Mouse (Mus musculus): ENCODE results near the gene Hyal3. TPM values are rescaled to one million over a fixed set of nuclear protein-coding genes. Genes with fewer than 3 reads are reported as not detected.

Hyal3 gene
- polyA plus RNA-seq, 1 experiment from 2014 or later = 1.3 TPM

DNA sequence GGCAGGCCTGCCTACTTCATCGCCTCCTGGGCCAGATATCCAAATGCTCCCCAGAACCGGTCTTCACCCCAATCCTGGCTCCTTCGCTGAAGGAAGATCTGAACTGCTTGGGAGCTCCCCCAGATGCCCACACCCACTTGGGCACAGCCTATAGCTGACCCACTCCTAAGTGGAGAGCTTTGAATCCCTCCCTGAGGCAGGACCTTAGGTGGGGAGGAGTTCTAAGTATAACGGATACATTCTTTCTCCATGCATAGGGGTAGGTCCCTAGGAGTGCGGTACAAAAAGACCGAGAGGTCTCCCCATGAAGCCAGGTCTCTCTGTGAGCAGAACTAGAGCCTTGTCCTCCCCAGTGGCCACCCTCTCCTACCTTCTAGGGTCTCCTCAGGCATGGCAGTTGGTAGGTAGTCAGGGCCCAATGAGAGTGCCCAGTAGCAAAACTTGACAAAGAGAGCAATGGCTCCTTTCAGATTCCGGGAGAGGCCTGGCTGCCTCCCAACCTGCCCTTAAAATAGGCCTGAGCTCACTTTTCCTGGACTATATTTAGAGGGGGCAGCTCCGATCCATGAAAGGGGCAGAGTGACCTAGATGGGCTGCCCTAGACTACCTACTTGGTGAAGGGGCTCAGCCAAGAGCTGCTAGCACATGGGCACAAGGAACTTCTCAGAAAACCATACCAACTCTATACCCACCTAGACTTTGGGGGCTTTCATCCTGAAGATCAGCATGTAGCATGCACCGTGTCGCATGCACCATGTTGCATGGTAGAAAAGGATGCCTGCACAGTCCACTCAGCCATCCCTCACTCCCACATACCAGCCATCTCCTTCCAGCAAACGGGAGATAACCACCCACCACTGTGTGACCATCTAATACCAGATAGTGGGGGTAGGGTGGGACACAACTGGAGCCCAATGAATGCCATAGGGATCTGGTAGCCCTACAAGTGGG lies 16.3 kb downstream of the Hyal3 start:
- no peak overlapping the region for H3K27ac ChIP-seq
- 86% methylated on average over 11 of the region's 11 CpGs for WGBS
- no peak for DNase-seq (ENCODE audit: low spot score)
- no peak overlapping the region for H3K4me3 ChIP-seq (replicated peaks; ENCODE audit: low read depth, low read length)
- no peak overlapping the region for H3K9ac ChIP-seq (ENCODE audit: low read depth, low read length)
- ATAC-seq (replicated peaks; ENCODE audit: low FRiP score, low read depth) = no peak
- H3K4me1 ChIP-seq (replicated peaks; ENCODE audit: insufficient read depth, low read length) = no peaks in the 10 kb centered on the region
- H3K27me3 ChIP-seq (ENCODE audit: insufficient read depth, low read length) = no peaks in the 10 kb centered on the region
- peaks cover 24% of the 10 kb centered on the region for H3K36me3 ChIP-seq (ENCODE audit: insufficient read depth, low read length)
- no peaks in the 10 kb centered on the region for H3K9me3 ChIP-seq (replicated peaks; ENCODE audit: low read length)
- no peak overlapping the region for H3K4me2 ChIP-seq (ENCODE audit: low read length)
- no peak for TF ChIP-seq CTCF (IDR thresholded peaks at IDR 0.05; ENCODE audit: low read depth)

DNA sequence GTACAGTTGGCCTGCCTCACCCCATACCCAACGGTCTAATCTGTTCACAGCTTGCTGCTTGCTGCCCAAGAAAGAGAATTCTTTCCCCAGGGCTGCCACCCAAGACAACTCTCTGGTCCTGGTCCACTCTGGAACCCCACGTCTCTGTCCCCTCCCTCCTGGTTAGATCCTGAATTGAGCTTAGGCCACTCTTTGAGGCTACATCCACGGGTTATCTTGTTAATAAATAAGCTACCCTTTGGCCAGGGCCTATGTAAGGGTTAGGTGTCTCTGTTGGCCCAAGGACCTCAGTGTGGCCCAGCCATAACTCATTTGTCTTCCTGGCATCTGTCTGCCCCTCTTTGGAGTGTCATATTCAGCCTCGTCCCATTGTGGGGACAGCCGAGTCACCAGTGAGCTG lies 17.8 kb downstream of the Hyal3 start:
- ATAC-seq (replicated peaks; ENCODE audit: low FRiP score, low read depth) (no peak), DNase-seq (ENCODE audit: low spot score) (no peak)
- no peaks in the 10 kb centered on the region for H3K9me3 ChIP-seq (replicated peaks; ENCODE audit: low read length)
- H3K27me3 ChIP-seq (ENCODE audit: insufficient read depth, low read length) = no peaks in the 10 kb centered on the region
- no peak overlapping the region for H3K27ac ChIP-seq
- H3K4me1 ChIP-seq (replicated peaks; ENCODE audit: insufficient read depth, low read length) = 0 out of 2 replicates have a peak, but pooled peaks cover 4% of the 10 kb centered on the region
- H3K4me2 ChIP-seq (ENCODE audit: low read length) = no peak overlapping the region
- peaks cover 15% of the 10 kb centered on the region; the same call in 1 of the 2 replicates for H3K36me3 ChIP-seq (ENCODE audit: insufficient read depth, low read length)
- 62% methylated on average over 5 of the region's 5 CpGs for WGBS
- no peak overlapping the region for H3K4me3 ChIP-seq (replicated peaks; ENCODE audit: low read depth, low read length)
- TF ChIP-seq CTCF (IDR thresholded peaks at IDR 0.05; ENCODE audit: low read depth) = no peak
- H3K9ac ChIP-seq (ENCODE audit: low read depth, low read length) = no peak overlapping the region

DNA sequence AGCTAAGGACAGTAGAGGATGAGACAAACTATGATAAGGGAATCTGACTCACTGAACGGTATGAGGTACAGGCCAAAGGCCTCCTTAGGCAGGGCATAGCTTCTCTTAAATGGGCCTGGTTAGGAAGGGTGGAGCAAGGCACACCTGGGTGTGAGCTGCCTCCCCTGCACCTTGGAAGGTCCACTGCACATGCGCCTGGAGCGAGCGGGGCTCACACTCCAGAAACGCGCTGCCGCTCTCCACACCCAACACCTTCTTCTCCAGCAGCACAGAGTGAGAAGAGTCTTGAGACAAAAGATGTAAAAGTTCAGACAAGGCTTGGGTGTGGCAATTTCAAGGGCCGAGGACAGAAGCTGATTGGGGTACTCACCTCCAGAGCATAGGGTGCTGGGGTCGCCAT lies 18.8 kb downstream of the Hyal3 start:
- Histone ChIP-seq H3K4me2 (ENCODE audit: low read length) (no peak overlapping the region), H3K4me3 (replicated peaks; ENCODE audit: low read depth, low read length) (no peak overlapping the region), H3K27ac (no peak overlapping the region), H3K4me1 (replicated peaks; ENCODE audit: insufficient read depth, low read length) (peaks cover 15% of the 10 kb centered on the region; the same call in 1 of the 2 replicates), H3K36me3 (ENCODE audit: insufficient read depth, low read length) (0 out of 2 replicates have a peak, but pooled peaks cover 6% of the 10 kb centered on the region), H3K9ac (ENCODE audit: low read depth, low read length) (no peak overlapping the region), H3K27me3 (ENCODE audit: insufficient read depth, low read length) (no peaks in the 10 kb centered on the region), H3K9me3 (replicated peaks; ENCODE audit: low read length) (no peaks in the 10 kb centered on the region)
- TF ChIP-seq CTCF (IDR thresholded peaks at IDR 0.05; ENCODE audit: low read depth) = no peak
- ATAC-seq (replicated peaks; ENCODE audit: low FRiP score, low read depth) = no peak
- 81% methylated on average over 9 of the region's 9 CpGs for WGBS
- no peak for DNase-seq (ENCODE audit: low spot score)

DNA sequence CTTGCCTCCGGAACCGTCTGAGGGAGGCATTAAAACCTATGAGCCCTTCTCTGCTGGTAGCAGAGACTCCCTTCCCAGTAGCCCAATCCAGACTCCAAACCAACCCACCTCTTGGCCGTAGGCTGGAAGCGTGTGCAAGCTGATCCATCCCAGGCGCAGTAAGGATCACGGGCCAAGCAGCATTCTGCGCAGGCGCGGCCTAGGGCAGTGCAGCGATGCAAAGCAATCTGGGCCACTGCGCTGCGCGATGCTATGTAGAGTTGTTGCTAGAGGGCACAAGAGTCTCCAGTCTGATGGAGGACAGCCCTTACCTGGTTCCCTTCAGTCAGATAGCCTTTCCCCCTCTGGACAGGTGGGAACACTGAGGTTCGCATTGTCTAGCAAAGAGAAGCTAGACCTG lies 19.2 kb downstream of the Hyal3 start:
- no peak for ATAC-seq (replicated peaks; ENCODE audit: low FRiP score, low read depth)
- H3K9ac ChIP-seq (ENCODE audit: low read depth, low read length) = no peak overlapping the region

DNA sequence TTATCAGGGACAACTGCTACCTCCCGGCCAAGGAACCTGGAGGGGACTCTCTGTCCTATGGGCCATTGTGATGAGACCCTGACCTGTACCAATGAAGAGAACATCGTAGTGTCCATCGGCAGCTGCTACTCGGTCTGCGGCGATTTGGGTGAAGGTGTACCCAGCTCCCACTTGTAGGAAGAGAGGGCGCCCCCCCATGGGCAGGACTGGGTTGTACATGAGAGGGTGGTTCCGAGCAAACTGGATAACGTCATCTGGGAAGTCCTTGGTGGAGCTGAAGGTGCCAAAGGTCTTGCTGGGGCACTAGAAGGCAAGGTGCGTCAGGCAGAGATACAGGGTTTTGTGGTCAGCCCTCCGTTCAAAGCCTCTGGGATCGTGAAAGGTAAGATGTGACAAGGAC lies 20.1 kb downstream of the Hyal3 start:
- no peak overlapping the region for H3K27ac ChIP-seq
- DNase-seq (ENCODE audit: low spot score) = no peak
- H3K9ac ChIP-seq (ENCODE audit: low read depth, low read length) = no peak overlapping the region
- H3K4me2 ChIP-seq (ENCODE audit: low read length) = no peak overlapping the region
- ATAC-seq (replicated peaks; ENCODE audit: low FRiP score, low read depth) = no peak
- no peaks in the 10 kb centered on the region for H3K9me3 ChIP-seq (replicated peaks; ENCODE audit: low read length)
- H3K4me3 ChIP-seq (replicated peaks; ENCODE audit: low read depth, low read length) = no peak overlapping the region
- 86% methylated on average over 12 of the region's 12 CpGs for WGBS
- peaks cover 21% of the 10 kb centered on the region for H3K4me1 ChIP-seq (replicated peaks; ENCODE audit: insufficient read depth, low read length)
- 0 out of 2 replicates have a peak, but pooled peaks cover 5% of the 10 kb centered on the region for H3K36me3 ChIP-seq (ENCODE audit: insufficient read depth, low read length)
- H3K27me3 ChIP-seq (ENCODE audit: insufficient read depth, low read length) = no peaks in the 10 kb centered on the region
- TF ChIP-seq CTCF (IDR thresholded peaks at IDR 0.05; ENCODE audit: low read depth) = no peak; the same call in 1 of the 2 replicates

More for the DNA sequence above, 19.2 kb downstream of the Hyal3 start:
- Histone ChIP-seq H3K27ac (no peak overlapping the region), H3K4me2 (ENCODE audit: low read length) (no peak overlapping the region), H3K9me3 (replicated peaks; ENCODE audit: low read length) (no peaks in the 10 kb centered on the region), H3K27me3 (ENCODE audit: insufficient read depth, low read length) (no peaks in the 10 kb centered on the region), H3K36me3 (ENCODE audit: insufficient read depth, low read length) (0 out of 2 replicates have a peak, but pooled peaks cover 5% of the 10 kb centered on the region), H3K4me3 (replicated peaks; ENCODE audit: low read depth, low read length) (no peak overlapping the region), H3K4me1 (replicated peaks; ENCODE audit: insufficient read depth, low read length) (peaks cover 19% of the 10 kb centered on the region)
- DNase-seq (ENCODE audit: low spot score) = no peak
- WGBS = 68% methylated on average over 14 of the region's 14 CpGs
- no peak for TF ChIP-seq CTCF (IDR thresholded peaks at IDR 0.05; ENCODE audit: low read depth)

DNA sequence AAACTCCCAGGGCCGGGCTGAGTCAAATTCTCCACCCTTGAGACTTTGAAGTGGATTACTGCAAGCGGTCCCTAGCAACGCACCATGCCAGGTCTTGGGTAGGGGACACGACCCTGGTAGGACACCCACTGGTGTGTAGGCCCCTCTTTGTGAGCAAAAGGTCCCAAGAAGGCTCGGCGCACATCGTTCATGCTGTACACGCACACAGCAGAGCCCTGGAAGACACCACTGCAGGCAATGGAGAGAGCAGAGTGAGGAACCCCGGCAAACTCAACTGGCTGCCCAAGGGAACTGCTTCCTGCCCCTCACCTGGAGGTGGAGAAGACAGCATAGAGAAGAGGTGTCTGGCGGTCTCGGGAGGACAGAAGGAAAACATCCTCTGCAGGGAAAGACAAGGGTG lies 20.7 kb downstream of the Hyal3 start:
- Histone ChIP-seq H3K4me3 (replicated peaks; ENCODE audit: low read depth, low read length) (no peak overlapping the region), H3K9me3 (replicated peaks; ENCODE audit: low read length) (no peaks in the 10 kb centered on the region), H3K27ac (no peak overlapping the region), H3K4me2 (ENCODE audit: low read length) (no peak overlapping the region), H3K4me1 (replicated peaks; ENCODE audit: insufficient read depth, low read length) (peaks cover 22% of the 10 kb centered on the region), H3K36me3 (ENCODE audit: insufficient read depth, low read length) (0 out of 2 replicates have a peak, but pooled peaks cover 5% of the 10 kb centered on the region), H3K27me3 (ENCODE audit: insufficient read depth, low read length) (no peaks in the 10 kb centered on the region), H3K9ac (ENCODE audit: low read depth, low read length) (no peak overlapping the region)
- DNase-seq (ENCODE audit: low spot score) = no peak
- no peak for ATAC-seq (replicated peaks; ENCODE audit: low FRiP score, low read depth)
- 80% methylated on average over 11 of the region's 11 CpGs for WGBS
- no peak for TF ChIP-seq CTCF (IDR thresholded peaks at IDR 0.05; ENCODE audit: low read depth)

Data from kidney, postnatal 0 days (tissue).